Mouse (Mus musculus): ENCODE measurements around the gene Cryge. TPM values are rescaled to one million over a fixed set of nuclear protein-coding genes. Genes with fewer than 3 reads are reported as not detected.

Gene Cryge
- total RNA-seq (2023) = not detected

DNA sequence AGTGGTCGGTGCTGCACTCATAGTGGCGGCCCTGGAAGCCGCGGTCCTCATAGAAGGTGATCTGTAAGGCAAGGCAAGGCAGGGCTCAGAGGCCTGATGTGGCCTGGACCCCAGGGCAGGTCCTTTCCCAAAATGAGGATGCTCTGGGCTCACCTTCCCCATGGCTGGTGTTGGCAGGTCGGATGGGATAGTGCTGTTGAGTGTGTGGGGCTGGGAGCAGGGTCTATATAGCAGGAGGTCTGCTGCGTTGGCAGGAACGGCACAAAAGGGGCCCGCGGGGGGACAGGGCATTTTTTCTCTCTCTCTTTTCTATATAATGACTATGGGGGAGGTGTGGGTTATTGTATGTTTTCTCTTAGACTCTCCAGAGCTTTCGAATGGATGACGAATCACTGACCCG lies at the start of gene Cryge:
TSS of gene Cryge (minus strand) at position 198 of the 400 bp plus-strand sequence.

GRCm38 (mm10) chr1:65082188-65082587 lies 31.2 kb upstream of the Cryge start, which contains the start of gene Crygb:
Gene Crygb, minus strand, starts transcription at chr1:65082288.

DNA sequence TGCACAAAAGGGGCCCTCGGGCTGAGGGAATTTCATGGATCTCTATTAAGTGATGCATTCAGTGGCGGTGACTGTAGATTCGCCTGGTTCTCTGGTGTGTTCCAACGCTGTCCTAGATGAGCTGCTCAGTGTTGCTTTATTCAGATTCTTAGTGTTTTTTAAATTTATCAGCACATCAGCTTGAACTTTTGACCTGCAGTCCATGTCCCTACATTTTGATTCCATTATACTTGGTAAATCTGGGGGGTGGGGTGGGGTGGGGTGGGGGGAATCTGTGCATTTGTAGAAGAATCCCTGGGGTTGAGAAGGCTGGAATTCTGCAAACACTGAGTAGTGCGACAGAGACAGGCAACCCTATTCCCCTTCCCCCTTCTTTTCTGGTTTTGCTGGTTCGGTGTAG lies 22.6 kb upstream of the Cryge start, which contains the start of gene Crygc:
TSS of gene Crygc (minus strand) at position 101 of the 400 bp plus-strand sequence.

DNA sequence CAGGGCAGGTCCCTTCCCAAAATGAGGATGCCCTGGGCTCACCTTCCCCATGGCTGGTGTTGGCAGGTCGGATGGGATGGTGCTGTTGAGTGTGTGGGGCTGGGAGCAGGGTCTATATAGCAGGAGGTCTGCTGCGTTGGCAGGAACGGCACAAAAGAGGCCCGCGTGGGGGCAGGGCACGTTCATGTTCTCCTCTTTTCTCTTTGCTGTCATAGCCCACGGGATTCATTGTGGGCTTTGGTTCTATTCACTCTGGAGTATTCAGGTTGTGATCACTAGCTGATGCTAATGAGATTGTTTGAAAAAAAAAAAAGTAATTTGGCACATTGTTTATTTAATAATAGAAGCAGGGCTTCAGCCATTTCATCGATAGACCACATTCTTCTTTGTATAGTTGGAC lies 12.4 kb upstream of the Cryge start, which contains the start of gene Crygd:
TSS of gene Crygd (minus strand) at position 101 of the 400 bp plus-strand sequence.

GRCm38 (mm10) chr1:65032641-65033040 lies 18.3 kb downstream of the Cryge start, which contains the start of gene Akr1cl:
Gene Akr1cl, minus strand, starts transcription at chr1:65032759.

Other genes with a start within 250 kb of the Cryge start
- gene Plekhm3, start 94.3 kb downstream of the Cryge start, total RNA-seq (2023) = 10 to 100 TPM; 47.6 to 61.1 TPM
- not detected for gene Akr1cl, start 18.4 kb downstream of the Cryge start, total RNA-seq (2023)
- gene Crygd, start 12.3 kb upstream of the Cryge start, total RNA-seq (2023) = not detected
- not detected for gene Crygc, start 22.5 kb upstream of the Cryge start, total RNA-seq (2023)
- gene Crygb, start 31.1 kb upstream of the Cryge start, total RNA-seq (2023) = not detected
- not detected for gene Cryga, start 52.2 kb upstream of the Cryge start, total RNA-seq (2023)
- gene Gm28845, start 68.4 kb upstream of the Cryge start, total RNA-seq (2023) = not detected
- gene D630023F18Rik, start 72.1 kb upstream of the Cryge start, total RNA-seq (2023) = 1 to 10 TPM in 1 of 2 experiments, under 1 TPM in 1; 0.96 to 1.1 TPM
- 10 to 100 TPM; 85.6 to 89.4 TPM for gene Idh1, start 135.4 kb upstream of the Cryge start, total RNA-seq (2023)
- gene Pikfyve, start 135.5 kb upstream of the Cryge start, total RNA-seq (2023) = 10 to 100 TPM; 32.2 to 36.3 TPM
- not detected for gene Pth2r, start 230.9 kb upstream of the Cryge start, total RNA-seq (2023)